Mouse (Mus musculus): Measurements from ENCODE around the gene Rpp14. TPM values are rescaled to one million over a fixed set of nuclear protein-coding genes. Genes with fewer than 3 reads are reported as not detected.
"Not testable (repeated sequence)": the region's sequence is repeated elsewhere in the genome, so short reads cannot be mapped to it uniquely, and the experiment has no call there.

Rpp14 gene
- polyA plus RNA-seq, 1 experiment from 2014 or later: 57.5 TPM

DNA sequence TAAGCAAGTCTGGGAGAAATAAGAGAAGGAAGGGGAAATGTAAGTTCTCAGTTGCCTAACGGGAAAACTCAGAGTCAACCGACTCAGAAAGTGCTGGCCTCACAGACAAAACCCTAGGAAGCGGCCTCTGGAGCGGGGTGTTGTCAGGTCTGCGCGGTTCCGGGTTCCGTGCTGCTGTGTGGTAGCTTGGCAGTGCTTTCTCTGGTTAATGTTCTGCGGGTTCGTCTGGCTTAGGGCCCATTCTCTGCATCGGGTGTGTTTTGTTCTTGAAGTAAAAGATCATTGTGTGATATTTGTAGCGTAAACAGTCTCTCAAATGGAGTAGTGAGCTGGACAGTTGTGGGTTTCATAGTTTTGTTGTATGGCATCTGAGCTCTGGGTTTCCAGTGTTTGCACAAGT lies 22.5 kb downstream of the Rpp14 start:
- H3K27ac ChIP-seq (replicated peaks): no peak overlapping the region
- DNase-seq (ENCODE audit: low spot score): no peak
- WGBS: 86% methylated on average over 12 of the region's 12 CpGs
- peaks cover 14% of the 10 kb centered on the region for H3K4me1 ChIP-seq
- H3K36me3 ChIP-seq: no peaks in the 10 kb centered on the region
- H3K4me3 ChIP-seq: no peak overlapping the region
- H3K9me3 ChIP-seq (replicated peaks): no peaks in the 10 kb centered on the region
- H3K27me3 ChIP-seq (ENCODE audit: low read depth, poor library complexity, severe bottlenecking): no peaks in the 10 kb centered on the region

DNA sequence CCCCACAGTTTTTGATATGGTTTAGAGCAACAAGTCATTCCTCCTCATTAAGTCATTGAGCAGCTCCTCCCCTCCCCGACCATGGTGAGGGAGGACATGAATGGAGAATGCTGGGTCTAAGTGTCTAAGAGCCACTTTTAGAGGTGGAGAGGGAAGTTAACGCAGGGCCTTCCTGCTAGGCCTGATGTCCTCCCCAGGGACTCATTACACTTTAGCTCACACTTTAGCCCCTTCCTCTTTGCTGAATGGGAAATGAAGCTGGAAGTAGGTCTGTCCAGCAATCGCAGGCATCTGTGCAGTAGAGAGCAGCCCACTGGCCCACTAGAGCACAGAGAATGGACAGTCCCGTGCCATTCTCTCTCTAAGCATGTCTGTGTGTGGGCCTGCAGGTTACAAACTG lies 27.9 kb downstream of the Rpp14 start:
- no peaks in the 10 kb centered on the region for H3K9me3 ChIP-seq (replicated peaks)
- no peaks in the 10 kb centered on the region for H3K27me3 ChIP-seq (ENCODE audit: low read depth, poor library complexity, severe bottlenecking)
- no peak overlapping the region for H3K27ac ChIP-seq (replicated peaks)
- H3K4me3 ChIP-seq: no peak overlapping the region
- 0 out of 2 replicates have a peak, but pooled peaks cover 4% of the 10 kb centered on the region for H3K4me1 ChIP-seq
- 88% methylated on average over 4 of the region's 4 CpGs for WGBS
- DNase-seq (ENCODE audit: low spot score): no peak
- no peaks in the 10 kb centered on the region for H3K36me3 ChIP-seq

DNA sequence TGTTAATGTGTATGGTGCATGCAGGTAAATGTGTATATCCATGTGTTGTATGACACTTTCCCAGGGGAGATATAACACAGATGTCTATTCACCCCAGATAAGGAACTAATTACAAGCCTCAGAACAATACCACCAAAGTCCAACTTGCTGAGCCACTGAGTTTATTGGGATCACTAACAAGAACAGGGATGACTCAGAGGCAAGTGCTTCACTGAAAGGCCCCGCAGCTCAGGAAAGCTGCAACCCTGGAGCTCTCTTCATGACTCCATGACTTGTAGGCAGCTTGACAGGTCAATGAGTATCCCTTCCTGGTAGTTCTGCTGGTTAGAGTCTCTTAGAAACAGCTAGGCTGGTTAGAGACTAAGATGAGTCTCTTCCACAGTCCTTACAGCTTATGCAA lies 28.8 kb downstream of the Rpp14 start:
- no peak for DNase-seq (ENCODE audit: low spot score)
- Histone ChIP-seq H3K4me3 (no peak overlapping the region), H3K36me3 (no peaks in the 10 kb centered on the region), H3K27me3 (ENCODE audit: low read depth, poor library complexity, severe bottlenecking) (no peaks in the 10 kb centered on the region), H3K27ac (replicated peaks) (no peak overlapping the region), H3K9me3 (replicated peaks) (no peaks in the 10 kb centered on the region), H3K4me1 (0 out of 2 replicates have a peak, but pooled peaks cover 4% of the 10 kb centered on the region)
- WGBS: 94% methylated on average over 1 of the region's 1 CpGs

DNA sequence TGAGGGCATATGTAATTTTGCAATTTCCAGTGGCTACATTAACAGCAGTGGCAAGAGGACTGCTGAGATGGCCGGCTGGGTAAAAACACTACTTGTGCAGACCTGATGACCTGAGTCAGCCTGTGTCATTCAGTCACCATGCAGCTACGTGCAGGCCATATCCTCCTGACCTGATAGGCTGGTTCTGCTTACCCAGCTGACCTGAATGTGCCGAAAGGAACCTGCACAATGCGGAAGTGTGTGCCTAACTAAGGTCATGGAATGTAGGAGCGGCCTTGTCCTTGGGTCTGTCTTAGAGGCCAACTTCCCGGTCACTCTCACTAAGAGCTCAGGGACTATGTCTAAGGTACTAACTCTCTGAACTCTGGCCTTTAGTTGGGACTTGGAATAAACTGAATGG lies 31.4 kb downstream of the Rpp14 start:
- Histone ChIP-seq H3K27me3 (ENCODE audit: low read depth, poor library complexity, severe bottlenecking) (no peaks in the 10 kb centered on the region), H3K9me3 (replicated peaks) (no peaks in the 10 kb centered on the region), H3K4me1 (no peaks in the 10 kb centered on the region), H3K36me3 (no peaks in the 10 kb centered on the region), H3K27ac (replicated peaks) (no peak overlapping the region), H3K4me3 (no peak overlapping the region)
- DNase-seq (ENCODE audit: low spot score): no peak
- 86% methylated on average over 6 of the region's 6 CpGs for WGBS

DNA sequence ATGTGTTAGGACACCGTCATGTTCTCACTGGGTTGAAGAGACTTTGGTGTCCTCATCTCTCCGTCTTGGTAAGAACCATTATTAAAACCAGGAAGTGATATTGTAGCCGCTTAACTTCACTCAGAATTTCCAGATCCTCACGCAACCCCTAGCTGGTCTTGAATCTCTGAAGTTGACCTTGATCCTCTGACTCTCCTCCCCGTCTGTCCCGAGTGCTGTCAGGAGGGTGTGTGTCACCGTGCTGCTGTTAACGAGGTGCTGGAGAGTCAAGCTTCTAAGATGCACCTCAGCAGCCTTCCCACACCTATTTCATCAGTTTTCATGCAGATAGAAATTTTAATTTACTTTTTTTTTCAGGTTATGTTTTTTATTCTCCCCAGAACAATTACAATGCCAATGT lies 31.9 kb downstream of the Rpp14 start:
- Histone ChIP-seq H3K27ac (replicated peaks) (no peak overlapping the region), H3K4me1 (no peaks in the 10 kb centered on the region), H3K36me3 (no peaks in the 10 kb centered on the region), H3K9me3 (replicated peaks) (no peaks in the 10 kb centered on the region), H3K4me3 (no peak overlapping the region), H3K27me3 (ENCODE audit: low read depth, poor library complexity, severe bottlenecking) (no peaks in the 10 kb centered on the region)
- no peak for DNase-seq (ENCODE audit: low spot score)
- WGBS: 91% methylated on average over 8 of the region's 8 CpGs

DNA sequence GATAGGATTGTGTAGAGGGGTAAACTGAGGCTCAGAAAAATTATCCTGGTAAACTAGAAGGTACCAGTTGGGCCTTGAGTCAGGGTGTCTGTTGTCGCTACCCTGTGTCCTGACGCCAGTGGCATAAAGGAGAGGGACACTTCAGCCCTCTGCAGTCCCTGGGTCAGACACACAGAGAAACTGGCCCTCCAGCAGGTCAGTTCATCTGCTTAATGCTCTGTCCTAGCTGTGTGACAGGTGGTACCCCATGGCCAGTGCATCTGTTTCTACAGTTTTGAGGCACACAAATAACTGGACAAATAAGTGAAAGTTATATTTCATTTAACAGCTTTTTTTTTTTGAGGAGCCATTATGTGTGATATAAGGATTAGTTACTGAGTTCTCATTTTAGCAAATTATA lies 33.4 kb downstream of the Rpp14 start:
- H3K4me3 ChIP-seq: no peak overlapping the region
- no peaks in the 10 kb centered on the region for H3K4me1 ChIP-seq
- no peak for DNase-seq (ENCODE audit: low spot score)
- 97% methylated on average over 2 of the region's 2 CpGs for WGBS
- no peaks in the 10 kb centered on the region for H3K27me3 ChIP-seq (ENCODE audit: low read depth, poor library complexity, severe bottlenecking)
- no peaks in the 10 kb centered on the region for H3K9me3 ChIP-seq (replicated peaks)
- H3K27ac ChIP-seq (replicated peaks): no peak overlapping the region
- H3K36me3 ChIP-seq: no peaks in the 10 kb centered on the region

DNA sequence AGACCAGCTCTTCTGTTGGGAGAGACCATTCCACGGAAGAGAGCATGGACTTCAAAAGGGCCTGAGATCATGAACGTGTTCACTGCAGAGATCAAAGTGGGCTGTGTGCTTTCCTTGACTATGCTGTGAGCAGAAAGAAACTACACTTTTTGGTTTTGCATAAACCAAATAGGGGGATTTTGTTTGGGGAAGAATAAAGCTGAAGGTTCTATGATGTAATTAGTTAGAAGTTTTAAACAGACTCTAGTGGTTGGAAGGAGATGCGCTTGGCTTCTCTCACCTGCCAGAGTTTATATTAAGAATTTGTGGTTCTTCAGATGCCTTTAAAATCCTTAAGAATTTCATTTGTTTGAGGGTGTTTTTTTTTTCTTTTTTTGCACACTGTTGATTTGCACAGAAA lies 34.1 kb downstream of the Rpp14 start:
- no peak overlapping the region for H3K27ac ChIP-seq (replicated peaks)
- no peak for DNase-seq (ENCODE audit: low spot score)
- H3K4me3 ChIP-seq: no peak overlapping the region
- no peaks in the 10 kb centered on the region for H3K27me3 ChIP-seq (ENCODE audit: low read depth, poor library complexity, severe bottlenecking)
- 79% methylated on average over 3 of the region's 3 CpGs for WGBS
- no peaks in the 10 kb centered on the region for H3K9me3 ChIP-seq (replicated peaks)
- H3K36me3 ChIP-seq: no peaks in the 10 kb centered on the region
- H3K4me1 ChIP-seq: no peaks in the 10 kb centered on the region

DNA sequence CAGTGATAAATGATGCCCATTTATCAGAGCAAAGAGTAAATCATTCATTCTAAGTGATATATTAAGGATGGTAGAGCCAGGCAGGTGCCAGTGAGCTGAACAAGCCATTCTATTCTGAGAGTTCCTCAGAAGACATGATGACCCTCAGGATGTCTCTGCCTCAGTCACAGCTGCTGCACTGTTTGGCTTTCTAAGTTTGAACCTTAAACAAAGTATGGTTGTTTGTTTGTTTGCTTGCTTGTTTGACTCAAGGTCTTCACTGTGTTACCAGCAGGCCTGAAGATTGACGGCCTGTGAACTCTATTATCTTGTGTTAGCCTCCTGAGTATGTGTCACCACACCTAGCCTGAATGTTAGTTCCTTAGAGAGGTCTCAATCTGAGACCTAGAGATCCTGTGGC lies 34.6 kb downstream of the Rpp14 start:
- WGBS: 91% methylated on average over 1 of the region's 1 CpGs
- H3K27ac ChIP-seq (replicated peaks): no peak overlapping the region

DNA sequence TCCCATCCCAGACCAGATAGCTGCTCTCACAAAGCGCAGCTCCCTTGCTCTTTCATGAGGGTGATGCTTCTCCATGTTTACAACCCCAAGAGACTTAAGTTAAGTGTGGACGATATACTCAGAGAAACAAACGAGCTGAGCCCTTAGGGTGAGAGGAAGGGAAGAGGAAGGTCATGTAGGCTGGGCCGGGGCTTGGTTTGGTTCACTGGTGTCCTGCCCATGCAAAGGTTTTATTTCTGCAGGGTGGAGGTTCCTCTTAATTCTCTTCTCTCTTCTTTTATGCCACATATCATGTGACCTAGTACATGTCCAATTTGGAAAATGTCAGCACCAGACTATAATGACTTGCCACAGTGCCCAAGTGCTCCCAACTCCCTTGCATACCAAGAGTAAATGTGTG lies 35.6 kb downstream of the Rpp14 start:
- no peak overlapping the region for H3K27ac ChIP-seq (replicated peaks)
- WGBS: 80% methylated on average over 4 of the region's 4 CpGs
- H3K9me3 ChIP-seq (replicated peaks): no peaks in the 10 kb centered on the region
- no peak for DNase-seq (ENCODE audit: low spot score)
- no peaks in the 10 kb centered on the region for H3K4me1 ChIP-seq
- H3K36me3 ChIP-seq: no peaks in the 10 kb centered on the region
- no peak overlapping the region for H3K4me3 ChIP-seq
- no peaks in the 10 kb centered on the region for H3K27me3 ChIP-seq (ENCODE audit: low read depth, poor library complexity, severe bottlenecking)

More for the DNA sequence above, 34.6 kb downstream of the Rpp14 start:
- Histone ChIP-seq H3K9me3 (replicated peaks) (no peaks in the 10 kb centered on the region), H3K27me3 (ENCODE audit: low read depth, poor library complexity, severe bottlenecking) (no peaks in the 10 kb centered on the region), H3K36me3 (no peaks in the 10 kb centered on the region), H3K4me1 (no peaks in the 10 kb centered on the region), H3K4me3 (no peak overlapping the region)
- DNase-seq (ENCODE audit: low spot score): no peak

DNA sequence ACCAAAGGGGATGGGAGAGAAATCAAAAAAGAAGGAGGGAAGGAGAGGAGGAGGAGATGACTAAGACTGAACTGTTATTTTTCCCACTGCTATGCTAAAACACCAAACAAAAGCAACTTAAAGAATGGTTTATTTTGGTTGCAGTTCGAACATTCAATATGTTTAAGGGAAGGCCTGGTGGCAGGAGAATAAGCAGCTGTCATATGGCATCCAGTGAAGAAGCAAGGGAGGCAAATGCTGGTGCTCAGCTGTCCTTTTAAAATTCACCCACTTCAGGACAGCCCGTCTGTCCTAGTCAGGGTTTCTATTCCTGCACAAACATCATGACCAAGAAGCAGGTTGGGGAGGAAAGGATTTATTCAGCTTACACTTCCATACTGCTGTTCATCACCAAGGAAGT lies 37.2 kb downstream of the Rpp14 start:
- DNase-seq (ENCODE audit: low spot score): no peak
- 87% methylated on average over 2 of the region's 2 CpGs for WGBS
- no peaks in the 10 kb centered on the region for H3K27me3 ChIP-seq (ENCODE audit: low read depth, poor library complexity, severe bottlenecking)
- H3K4me3 ChIP-seq: no peak overlapping the region
- no peak overlapping the region for H3K27ac ChIP-seq (replicated peaks)
- H3K36me3 ChIP-seq: no peaks in the 10 kb centered on the region; the same call in 1 of the 2 replicates
- no peaks in the 10 kb centered on the region for H3K9me3 ChIP-seq (replicated peaks)
- no peaks in the 10 kb centered on the region for H3K4me1 ChIP-seq

DNA sequence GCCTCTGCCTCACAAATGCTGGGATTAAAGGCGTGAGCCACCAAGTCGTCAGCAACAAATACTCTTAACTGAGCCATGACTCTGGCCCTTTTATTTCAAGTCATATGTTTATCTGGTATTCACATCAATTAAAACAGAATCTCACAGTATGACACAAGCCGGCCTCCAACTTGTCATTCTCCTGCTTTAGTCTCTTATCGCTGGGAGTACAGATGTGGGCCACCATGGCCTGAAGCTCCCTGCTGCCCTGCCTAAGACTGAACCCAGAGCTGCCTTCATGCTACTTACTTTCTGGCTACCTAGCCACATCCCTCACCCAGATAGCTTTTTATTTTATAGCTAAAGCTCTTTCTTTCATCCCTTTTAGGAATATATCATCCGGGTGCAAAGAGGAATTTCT lies 39.3 kb downstream of the Rpp14 start:
- no peaks in the 10 kb centered on the region; the same call in 1 of the 2 replicates for H3K36me3 ChIP-seq
- no peaks in the 10 kb centered on the region for H3K4me1 ChIP-seq
- no peaks in the 10 kb centered on the region for H3K27me3 ChIP-seq (ENCODE audit: low read depth, poor library complexity, severe bottlenecking)
- H3K9me3 ChIP-seq (replicated peaks): no peaks in the 10 kb centered on the region
- H3K4me3 ChIP-seq: no peak overlapping the region
- no peak overlapping the region for H3K27ac ChIP-seq (replicated peaks)
- no peak for DNase-seq (ENCODE audit: low spot score)
- WGBS: 93% methylated on average over 5 of the region's 5 CpGs

DNA sequence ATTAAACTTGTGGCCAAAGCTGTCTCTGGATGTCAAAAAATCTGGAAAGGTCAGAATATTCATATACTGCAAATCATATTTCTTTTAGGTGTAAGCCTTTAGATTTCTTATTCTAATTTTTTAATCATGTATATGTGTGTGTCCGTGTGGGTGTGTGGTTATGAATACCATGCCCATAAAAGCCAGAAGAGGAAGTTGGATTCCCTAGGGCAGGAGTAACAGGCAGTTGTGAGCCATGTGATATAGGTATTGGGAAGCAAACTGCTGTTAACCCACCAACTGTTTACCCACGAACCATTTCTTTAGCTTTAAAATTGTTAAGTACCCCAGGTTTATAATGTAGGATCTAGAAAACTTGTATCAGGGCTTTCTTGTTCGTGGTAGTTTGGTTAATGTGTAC lies 39.7 kb downstream of the Rpp14 start:
- Histone ChIP-seq H3K4me1 (no peaks in the 10 kb centered on the region), H3K27ac (replicated peaks) (no peak overlapping the region), H3K4me3 (no peak overlapping the region), H3K9me3 (replicated peaks) (no peaks in the 10 kb centered on the region), H3K36me3 (no peaks in the 10 kb centered on the region; the same call in 1 of the 2 replicates), H3K27me3 (ENCODE audit: low read depth, poor library complexity, severe bottlenecking) (no peaks in the 10 kb centered on the region)
- no peak for DNase-seq (ENCODE audit: low spot score)
- WGBS: 88% methylated on average over 3 of the region's 3 CpGs

DNA sequence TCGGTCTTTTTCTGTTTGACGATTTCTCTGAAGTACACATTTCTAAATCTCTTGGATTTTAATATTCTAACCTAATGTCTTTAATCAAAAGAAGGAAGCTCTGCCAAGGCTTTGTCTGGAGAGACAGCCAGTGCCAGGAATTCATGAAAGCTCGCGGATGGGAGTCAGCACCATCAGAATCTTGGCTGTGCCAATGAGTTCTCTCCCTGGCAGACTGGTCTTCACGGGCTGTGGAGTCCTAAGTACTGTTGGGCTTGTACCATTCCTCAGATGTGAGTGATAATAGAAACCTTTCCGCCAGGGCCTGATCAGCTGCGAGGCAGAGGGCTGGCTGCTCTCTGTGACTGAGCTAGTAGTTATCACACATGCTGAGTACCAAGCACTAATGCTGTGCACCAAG lies 43.0 kb downstream of the Rpp14 start:
- H3K4me1 ChIP-seq: no peaks in the 10 kb centered on the region
- no peaks in the 10 kb centered on the region; the same call in 1 of the 2 replicates for H3K36me3 ChIP-seq
- no peaks in the 10 kb centered on the region for H3K27me3 ChIP-seq (ENCODE audit: low read depth, poor library complexity, severe bottlenecking)
- H3K27ac ChIP-seq (replicated peaks): no peak overlapping the region
- no peaks in the 10 kb centered on the region for H3K9me3 ChIP-seq (replicated peaks)
- no peak overlapping the region for H3K4me3 ChIP-seq
- no peak for DNase-seq (ENCODE audit: low spot score)
- WGBS: 92% methylated on average over 7 of the region's 7 CpGs

DNA sequence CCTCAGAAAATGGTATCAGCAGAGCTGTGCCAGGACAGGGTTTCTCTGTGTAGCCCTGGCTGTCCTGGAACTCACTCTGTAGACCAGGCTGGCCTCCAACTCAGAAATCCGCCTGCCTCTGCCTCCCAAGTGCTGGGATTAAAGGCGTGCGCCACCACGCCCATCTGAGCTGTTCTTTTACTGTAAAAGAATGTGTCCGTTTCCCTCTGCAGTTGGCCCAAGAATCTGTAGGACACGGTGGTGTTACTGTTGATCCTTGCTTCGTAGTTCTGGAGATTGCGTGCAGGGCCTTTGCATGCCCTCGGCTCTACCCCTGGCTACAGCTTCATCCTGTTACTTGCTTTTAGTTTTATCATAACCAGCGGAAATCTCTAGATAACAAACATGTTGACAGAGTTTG lies 43.4 kb downstream of the Rpp14 start:
- 93% methylated on average over 10 of the region's 10 CpGs for WGBS
- H3K27ac ChIP-seq (replicated peaks); H3K9me3 ChIP-seq (replicated peaks): not testable (repeated sequence)

More for the DNA sequence above, 43.4 kb downstream of the Rpp14 start:
- H3K27me3 ChIP-seq (ENCODE audit: low read depth, poor library complexity, severe bottlenecking); DNase-seq (ENCODE audit: low spot score); H3K4me3 ChIP-seq; H3K36me3 ChIP-seq; H3K4me1 ChIP-seq: not testable (repeated sequence)
